Mouse (Mus musculus): ENCODE measurements around the gene Plekha5. TPM values are rescaled to one million over a fixed set of nuclear protein-coding genes. Genes with fewer than 3 reads are reported as not detected.

Gene Plekha5
- total and polyA plus RNA-seq, 2 experiments from 2014 or later, result 15.9 to 32.0 TPM

- Histone ChIP-seq H3K27me3 (ENCODE audit: insufficient read depth, low read length) (no peaks in the 10 kb centered on the region), H3K4me3 (ENCODE audit: low read depth, low read length) (no peak overlapping the region), H3K4me2 (ENCODE audit: low read depth) (no peak overlapping the region), H3K4me1 (ENCODE audit: insufficient read depth) (no peaks in the 10 kb centered on the region), H3K9ac (no peak overlapping the region), H3K27ac (ENCODE audit: low read depth, low read length) (no peak overlapping the region), H3K36me3 (ENCODE audit: insufficient read depth) (no peaks in the 10 kb centered on the region), H3K9me3 (ENCODE audit: low read length) (no peaks in the 10 kb centered on the region)
- no peak for ATAC-seq
- WGBS, result 94% methylated on average over 12 of the region's 12 CpGs
- TF ChIP-seq CTCF (IDR thresholded peaks at IDR 0.05; ENCODE audit: low read depth), result no peak
- no peak for DNase-seq
These were observed 44.0 kb downstream of the Plekha5 start for GRCm38 (mm10) chr6:140467851-140468250.

- H3K4me3 ChIP-seq (ENCODE audit: low read depth, low read length), result no peak overlapping the region
- no peak overlapping the region for H3K9ac ChIP-seq
- no peaks in the 10 kb centered on the region for H3K36me3 ChIP-seq (ENCODE audit: insufficient read depth)
- ATAC-seq, result no peak
- no peaks in the 10 kb centered on the region for H3K4me1 ChIP-seq (ENCODE audit: insufficient read depth)
- WGBS, result 42% methylated on average over 6 of the region's 6 CpGs
- H3K27ac ChIP-seq (ENCODE audit: low read depth, low read length), result no peak overlapping the region
- no peaks in the 10 kb centered on the region for H3K9me3 ChIP-seq (ENCODE audit: low read length)
- H3K4me2 ChIP-seq (ENCODE audit: low read depth), result no peak overlapping the region
- TF ChIP-seq CTCF (IDR thresholded peaks at IDR 0.05; ENCODE audit: low read depth), result no peak
- no peak for DNase-seq
- H3K27me3 ChIP-seq (ENCODE audit: insufficient read depth, low read length), result no peaks in the 10 kb centered on the region
These were observed 45.9 kb downstream of the Plekha5 start for GRCm38 (mm10) chr6:140469791-140470190.

- 92% methylated on average over 5 of the region's 5 CpGs for WGBS
- no peak overlapping the region for H3K4me2 ChIP-seq (ENCODE audit: low read depth)
- H3K9me3 ChIP-seq (ENCODE audit: low read length), result no peaks in the 10 kb centered on the region
- H3K9ac ChIP-seq, result no peak overlapping the region
- H3K27me3 ChIP-seq (ENCODE audit: insufficient read depth, low read length), result no peaks in the 10 kb centered on the region
- no peaks in the 10 kb centered on the region for H3K36me3 ChIP-seq (ENCODE audit: insufficient read depth)
- TF ChIP-seq CTCF (IDR thresholded peaks at IDR 0.05; ENCODE audit: low read depth), result no peak
- H3K27ac ChIP-seq (ENCODE audit: low read depth, low read length), result no peak overlapping the region
- H3K4me1 ChIP-seq (ENCODE audit: insufficient read depth), result no peaks in the 10 kb centered on the region
- ATAC-seq, result no peak
- no peak overlapping the region for H3K4me3 ChIP-seq (ENCODE audit: low read depth, low read length)
- no peak for DNase-seq
These were observed 47.9 kb downstream of the Plekha5 start for GRCm38 (mm10) chr6:140471751-140472150.

GRCm38 (mm10) chr6:140472345-140472744 lies 48.5 kb downstream of the Plekha5 start:
- Histone ChIP-seq H3K4me3 (ENCODE audit: low read depth, low read length) (no peak overlapping the region), H3K9ac (no peak overlapping the region), H3K27me3 (ENCODE audit: insufficient read depth, low read length) (no peaks in the 10 kb centered on the region), H3K4me2 (ENCODE audit: low read depth) (no peak overlapping the region), H3K4me1 (ENCODE audit: insufficient read depth) (no peaks in the 10 kb centered on the region), H3K27ac (ENCODE audit: low read depth, low read length) (no peak overlapping the region), H3K9me3 (ENCODE audit: low read length) (no peaks in the 10 kb centered on the region), H3K36me3 (ENCODE audit: insufficient read depth) (no peaks in the 10 kb centered on the region)
- ATAC-seq (peak; percentile 59), DNase-seq (peak; percentile 67)
- 42% methylated on average over 4 of the region's 4 CpGs for WGBS
- peak; percentile 69 for TF ChIP-seq CTCF (IDR thresholded peaks at IDR 0.05; ENCODE audit: low read depth)

- no peak for DNase-seq
- TF ChIP-seq CTCF (IDR thresholded peaks at IDR 0.05; ENCODE audit: low read depth), result peak; percentile 27; the same call in 1 of the 2 replicates
- 85% methylated on average over 9 of the region's 9 CpGs for WGBS
These were observed 51.7 kb downstream of the Plekha5 start for GRCm38 (mm10) chr6:140475393-140476087.

GRCm38 (mm10) chr6:140476981-140477380 lies 53.1 kb downstream of the Plekha5 start:
- H3K4me3 ChIP-seq (ENCODE audit: low read depth, low read length), result no peak overlapping the region
- no peak overlapping the region for H3K9ac ChIP-seq
- no peaks in the 10 kb centered on the region for H3K9me3 ChIP-seq (ENCODE audit: low read length)
- H3K36me3 ChIP-seq (ENCODE audit: insufficient read depth), result no peaks in the 10 kb centered on the region
- DNase-seq, result no peak
- no peak overlapping the region for H3K4me2 ChIP-seq (ENCODE audit: low read depth)
- no peak overlapping the region for H3K27ac ChIP-seq (ENCODE audit: low read depth, low read length)
- no peaks in the 10 kb centered on the region for H3K27me3 ChIP-seq (ENCODE audit: insufficient read depth, low read length)
- H3K4me1 ChIP-seq (ENCODE audit: insufficient read depth), result peaks cover 13% of the 10 kb centered on the region
- TF ChIP-seq CTCF (IDR thresholded peaks at IDR 0.05; ENCODE audit: low read depth), result no peak
- no peak for ATAC-seq
- WGBS, result 68% methylated on average over 2 of the region's 2 CpGs

More at GRCm38 (mm10) chr6:140475393-140476087, 51.7 kb downstream of the Plekha5 start:
- Histone ChIP-seq H3K4me1 (ENCODE audit: insufficient read depth) (peaks cover 13% of the 10 kb centered on the region), H3K9me3 (ENCODE audit: low read length) (no peaks in the 10 kb centered on the region), H3K9ac (no peak overlapping the region), H3K36me3 (ENCODE audit: insufficient read depth) (no peaks in the 10 kb centered on the region), H3K27me3 (ENCODE audit: insufficient read depth, low read length) (no peaks in the 10 kb centered on the region), H3K4me2 (ENCODE audit: low read depth) (no peak overlapping the region), H3K27ac (ENCODE audit: low read depth, low read length) (no peak overlapping the region), H3K4me3 (ENCODE audit: low read depth, low read length) (no peak overlapping the region)
- ATAC-seq, result no peak

- H3K4me3 ChIP-seq (ENCODE audit: low read depth, low read length), result no peak overlapping the region
- H3K4me2 ChIP-seq (ENCODE audit: low read depth), result no peak overlapping the region
- H3K36me3 ChIP-seq (ENCODE audit: insufficient read depth), result no peaks in the 10 kb centered on the region
- 37% methylated on average over 7 of the region's 7 CpGs for WGBS
- TF ChIP-seq CTCF (IDR thresholded peaks at IDR 0.05; ENCODE audit: low read depth), result no peak
- ATAC-seq, result no peak
- no peaks in the 10 kb centered on the region for H3K27me3 ChIP-seq (ENCODE audit: insufficient read depth, low read length)
- H3K4me1 ChIP-seq (ENCODE audit: insufficient read depth), result peaks cover 13% of the 10 kb centered on the region
- no peak for DNase-seq
- H3K9me3 ChIP-seq (ENCODE audit: low read length), result no peaks in the 10 kb centered on the region
- H3K9ac ChIP-seq, result no peak overlapping the region
- peak overlapping the region; percentile 50 for H3K27ac ChIP-seq (ENCODE audit: low read depth, low read length)
These were observed 54.2 kb downstream of the Plekha5 start for GRCm38 (mm10) chr6:140478031-140478430.

Measured in forebrain, postnatal 0 days (tissue).